Mouse (Mus musculus) induced T-regulatory cell, adult 2 months (primary cell): ENCODE results near the gene Olfr791.

Source experiments
- DNase-seq: peaks from one replicate; pipeline ENCODE4 v3.0.0-alpha.2; 2012; ENCODE audit warnings: low read depth

The Olfr791 gene

GRCm38 (mm10) chr10:129521492-129521891 is at the start of gene Olfr791:
Gene Olfr791 (plus strand): TSS chr10:129521792.
- no peak for DNase-seq

- no peak for DNase-seq
These were observed 48.3 kb upstream of the Olfr791 start for GRCm38 (mm10) chr10:129473256-129473655.

- no peak for DNase-seq
These were observed 47.9 kb upstream of the Olfr791 start for GRCm38 (mm10) chr10:129473723-129474122.

GRCm38 (mm10) chr10:129484452-129484851 is 37.1 kb upstream of the Olfr791 start, which contains the start of gene Olfr789:
Gene Olfr789 (plus strand): TSS chr10:129484752.
- no peak for DNase-seq

GRCm38 (mm10) chr10:129490101-129490500 is 31.5 kb upstream of the Olfr791 start:
- DNase-seq, result no peak

- DNase-seq, result no peak
These were observed 23.4 kb upstream of the Olfr791 start, which contains the start of gene Olfr790 for GRCm38 (mm10) chr10:129498192-129498591. Gene Olfr790 (plus strand): TSS chr10:129498492.

- no peak for DNase-seq
These were observed 17.3 kb downstream of the Olfr791 start, which contains the start of gene Olfr792 for GRCm38 (mm10) chr10:129538862-129539261. Gene Olfr792 (plus strand): TSS chr10:129539162.

- DNase-seq, result no peak
These were observed 27.8 kb downstream of the Olfr791 start for GRCm38 (mm10) chr10:129549354-129549753.

GRCm38 (mm10) chr10:129567355-129567754 is 45.8 kb downstream of the Olfr791 start, which contains the start of gene Olfr794:
Gene Olfr794 (plus strand): TSS chr10:129567655.
- DNase-seq, result no peak

GRCm38 (mm10) chr10:129577066-129577465 is 55.5 kb downstream of the Olfr791 start:
- DNase-seq, result no peak
